Mouse (Mus musculus) megakaryocyte progenitor cell, adult 5-6 weeks (primary cell): Measurements from ENCODE around the gene S1pr5. TPM values are rescaled to one million over a fixed set of nuclear protein-coding genes. Genes with fewer than 3 reads are reported as not detected.
A peak's percentile ranks its signal among the peaks of the same experiment; 100 is the strongest.

Source experiments
- ATAC-seq: replicated peaks from 2 replicates; pipeline ENCODE4 v1.8.0; 2016; ENCODE audit warnings: mild to moderate bottlenecking, moderate TSS enrichment, inconsistent platforms; ENCODE audit not compliant: poor library complexity
- total RNA-seq, 2 experiments: library from RNA; stranded (forward) in 1 of 2; stranded (reverse) in 1 of 2; fragments of 157-497, 149-512 nt in 1 of 2; fragments of 200-1000 nt in 1 of 2; gene quantifications; 2 replicates each; pipeline versions ENCODE4 v1.2.3 to v1.2.4; 2015 to 2017

Gene S1pr5
- total RNA-seq, 2 experiments from 2014 or later, result 0.29 TPM; not detected in 1

DNA sequence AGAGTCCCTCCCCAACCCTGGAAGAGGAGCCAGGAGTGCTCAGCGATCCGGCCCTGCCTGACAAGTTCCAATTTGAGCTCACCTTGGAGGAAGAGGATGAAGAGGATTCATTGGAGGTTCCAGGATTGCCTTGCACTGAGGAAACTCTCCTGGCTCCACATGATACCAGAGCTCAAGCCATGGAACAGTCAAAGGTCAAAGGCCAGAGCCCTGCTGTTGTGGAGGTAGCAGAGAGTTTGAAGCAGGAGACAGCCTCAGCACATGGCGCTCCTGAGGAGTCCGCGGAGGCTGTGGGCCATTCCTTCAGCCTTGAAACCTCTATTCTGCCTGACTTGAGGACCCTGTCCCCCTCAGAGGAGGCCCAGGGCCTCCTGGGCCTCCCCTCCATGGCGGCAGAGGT, 37.4 kb downstream of the S1pr5 start:
- no peak for ATAC-seq

DNA sequence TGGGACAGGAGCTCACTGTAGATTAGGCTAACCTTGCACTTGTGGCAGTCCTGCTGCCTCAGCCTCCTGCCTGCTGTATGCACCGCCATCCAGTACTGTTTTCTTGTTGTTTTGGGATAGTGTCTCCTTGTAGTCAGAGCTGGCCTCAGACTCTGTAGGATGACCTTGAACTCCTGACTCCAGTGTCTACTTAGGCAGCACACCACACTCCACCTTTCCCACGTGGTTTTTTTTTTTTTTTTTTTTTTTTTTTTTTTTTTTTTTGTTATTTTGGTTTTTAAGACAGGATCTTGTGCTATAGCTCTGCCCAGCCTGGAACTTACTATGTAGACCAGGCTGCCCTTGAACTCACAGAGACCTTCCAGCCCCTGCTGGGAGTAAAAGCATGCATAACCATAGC, 39.6 kb downstream of the S1pr5 start:
- no peak for ATAC-seq

DNA sequence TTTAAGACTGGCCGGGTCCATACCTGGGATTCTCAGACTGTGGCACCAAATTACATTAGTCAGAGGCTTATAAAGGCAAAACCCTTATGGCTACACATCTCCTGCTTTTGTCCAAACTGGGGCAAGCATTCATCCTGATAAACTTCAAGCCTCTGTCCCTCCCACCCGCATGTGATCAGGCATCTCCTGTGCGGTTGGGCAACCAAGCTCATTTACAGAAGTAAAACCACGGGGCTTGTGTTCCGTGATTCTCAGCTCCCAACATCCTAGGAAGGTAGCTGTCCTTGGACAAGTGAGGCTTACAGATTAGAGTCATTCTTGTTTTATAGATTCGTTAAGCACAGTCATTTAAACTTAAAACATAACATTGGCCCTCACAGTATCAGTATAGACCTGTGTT, 41.4 kb downstream of the S1pr5 start:
- no peak for ATAC-seq

DNA sequence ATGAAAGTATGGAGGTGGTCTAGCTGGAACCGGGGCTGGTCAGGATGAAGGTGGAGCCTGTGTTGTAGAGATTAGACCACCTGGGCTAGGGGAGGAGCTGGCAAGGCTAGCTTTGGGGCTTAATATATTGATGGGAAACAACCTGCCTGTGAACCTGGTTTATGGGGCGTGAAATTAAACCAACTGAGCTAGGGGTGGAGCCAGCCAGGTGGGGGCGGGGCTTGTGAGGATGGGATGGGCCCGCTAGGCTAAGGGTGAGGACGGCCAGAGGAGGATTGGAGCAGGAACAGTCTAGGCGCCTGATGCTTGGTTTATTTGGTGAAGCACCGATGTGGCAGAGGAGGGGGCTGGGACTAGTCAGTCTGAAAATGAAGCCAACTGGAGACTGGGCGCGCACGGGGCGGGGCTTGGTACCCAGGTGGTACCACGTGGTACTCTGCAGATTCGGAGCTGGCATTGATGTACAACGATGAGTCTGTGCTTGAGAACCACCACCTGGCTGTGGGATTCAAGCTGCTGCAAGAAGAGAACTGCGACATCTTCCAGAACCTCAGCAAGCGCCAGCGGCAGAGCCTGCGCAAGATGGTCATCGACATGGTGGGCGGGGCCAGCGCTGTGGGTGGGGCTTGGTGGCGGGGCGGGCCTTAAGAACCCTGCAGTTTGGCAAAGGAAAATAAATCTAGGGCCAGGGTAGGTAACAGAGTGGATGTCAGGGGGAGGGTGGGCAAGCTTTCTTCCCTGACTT, 43.5 kb downstream of the S1pr5 start:
- ATAC-seq, result no peak

DNA sequence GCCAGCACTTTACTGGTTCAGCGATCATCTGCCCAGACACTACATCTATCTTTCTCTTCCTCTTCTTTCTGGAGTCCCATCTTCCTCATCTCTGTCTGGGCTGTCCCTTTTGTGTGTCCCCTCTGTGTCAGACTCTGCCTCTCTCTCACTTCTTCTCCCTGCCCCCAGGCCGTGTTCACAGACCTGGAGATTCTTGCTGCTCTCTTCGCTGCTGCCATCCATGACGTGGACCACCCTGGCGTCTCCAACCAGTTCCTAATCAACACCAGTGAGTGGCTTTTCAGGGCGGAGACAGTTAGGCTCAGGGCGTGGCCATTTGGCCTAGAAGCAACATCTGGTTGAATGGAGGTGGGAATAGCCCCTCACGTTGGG, 44.1 kb downstream of the S1pr5 start:
- no peak for ATAC-seq

DNA sequence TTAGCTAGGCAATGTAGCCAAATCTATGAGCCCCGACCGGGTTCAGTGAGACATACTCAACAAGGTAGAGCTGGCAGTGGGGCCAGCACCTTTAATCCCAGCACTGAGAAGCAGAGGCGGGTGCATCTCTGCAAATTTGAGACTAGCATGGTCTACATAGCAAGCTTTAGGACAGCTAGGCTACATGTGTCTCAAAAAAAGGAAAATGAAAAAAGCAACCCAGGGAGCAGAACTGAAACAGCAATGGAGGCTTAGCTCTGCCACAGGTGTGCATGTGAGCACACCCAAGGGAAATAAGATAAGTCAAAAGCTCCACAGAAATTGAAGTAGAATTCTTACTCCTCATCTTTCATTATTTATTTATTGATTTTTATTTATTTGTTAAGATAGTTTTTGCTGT, 49.3 kb downstream of the S1pr5 start:
- no peak for ATAC-seq

DNA sequence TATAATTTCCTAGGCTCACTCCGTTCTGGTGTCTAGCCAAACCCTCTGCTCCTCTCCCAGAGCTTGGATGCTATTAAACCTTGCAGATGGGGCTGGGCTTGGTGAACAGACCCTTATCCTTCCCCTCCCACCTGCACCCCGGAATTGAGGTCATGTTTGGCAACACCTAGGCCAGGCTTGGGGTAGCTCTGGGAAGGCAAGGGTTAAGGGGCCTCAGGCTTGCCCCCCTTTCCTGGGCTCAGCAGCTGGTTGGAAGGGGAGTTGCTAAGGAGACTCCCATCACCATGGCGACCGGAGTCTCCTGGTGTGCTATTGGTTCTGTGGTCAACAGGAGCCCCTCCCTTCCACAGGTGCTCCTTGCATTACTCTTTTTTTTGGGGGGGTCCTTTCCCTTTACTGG, 50.3 kb downstream of the S1pr5 start:
- no peak for ATAC-seq

DNA sequence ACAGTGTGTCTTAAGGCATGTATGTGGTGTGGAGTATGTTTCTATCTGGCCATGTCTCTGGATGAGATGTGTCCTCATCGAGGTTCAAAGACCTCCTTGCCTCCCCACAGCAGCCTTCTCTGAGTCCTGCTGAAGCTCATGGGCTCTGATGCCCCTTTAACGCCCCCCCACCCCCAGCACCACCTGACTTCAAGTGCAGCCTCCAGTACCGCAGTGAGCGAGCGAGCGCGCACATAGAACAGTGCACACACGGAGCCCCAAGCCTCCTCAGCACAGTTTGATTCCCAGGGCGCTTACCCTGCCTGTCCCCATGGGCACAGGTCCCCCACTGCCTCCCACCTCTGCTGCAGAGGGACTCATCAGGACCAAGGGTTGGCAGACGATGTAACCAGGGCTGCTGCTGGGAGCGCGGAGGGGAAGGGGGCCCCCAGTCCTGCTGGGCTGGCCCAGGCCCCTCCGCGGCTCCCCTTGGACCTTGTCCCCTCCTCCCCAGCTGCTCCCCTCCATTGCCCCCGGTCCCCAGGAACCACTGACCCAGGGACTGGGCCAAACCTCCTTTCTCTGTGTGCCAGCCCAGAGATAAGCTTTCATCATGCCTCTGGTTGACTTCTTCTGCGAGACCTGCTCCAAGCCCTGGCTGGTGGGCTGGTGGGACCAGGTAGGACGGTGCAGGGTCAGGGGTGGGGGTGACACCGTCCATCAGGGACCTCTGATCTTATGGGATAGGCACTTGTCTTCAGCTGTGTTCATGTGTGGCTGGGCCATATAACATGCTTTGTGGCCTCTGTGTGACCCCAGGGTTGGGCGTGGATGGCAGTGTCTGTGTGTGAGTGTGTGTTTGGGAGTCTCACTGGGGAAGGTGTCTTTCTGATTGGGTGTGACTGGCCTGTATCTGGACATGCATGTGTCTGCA, 51.5 kb downstream of the S1pr5 start:
- ATAC-seq, result no peak

DNA sequence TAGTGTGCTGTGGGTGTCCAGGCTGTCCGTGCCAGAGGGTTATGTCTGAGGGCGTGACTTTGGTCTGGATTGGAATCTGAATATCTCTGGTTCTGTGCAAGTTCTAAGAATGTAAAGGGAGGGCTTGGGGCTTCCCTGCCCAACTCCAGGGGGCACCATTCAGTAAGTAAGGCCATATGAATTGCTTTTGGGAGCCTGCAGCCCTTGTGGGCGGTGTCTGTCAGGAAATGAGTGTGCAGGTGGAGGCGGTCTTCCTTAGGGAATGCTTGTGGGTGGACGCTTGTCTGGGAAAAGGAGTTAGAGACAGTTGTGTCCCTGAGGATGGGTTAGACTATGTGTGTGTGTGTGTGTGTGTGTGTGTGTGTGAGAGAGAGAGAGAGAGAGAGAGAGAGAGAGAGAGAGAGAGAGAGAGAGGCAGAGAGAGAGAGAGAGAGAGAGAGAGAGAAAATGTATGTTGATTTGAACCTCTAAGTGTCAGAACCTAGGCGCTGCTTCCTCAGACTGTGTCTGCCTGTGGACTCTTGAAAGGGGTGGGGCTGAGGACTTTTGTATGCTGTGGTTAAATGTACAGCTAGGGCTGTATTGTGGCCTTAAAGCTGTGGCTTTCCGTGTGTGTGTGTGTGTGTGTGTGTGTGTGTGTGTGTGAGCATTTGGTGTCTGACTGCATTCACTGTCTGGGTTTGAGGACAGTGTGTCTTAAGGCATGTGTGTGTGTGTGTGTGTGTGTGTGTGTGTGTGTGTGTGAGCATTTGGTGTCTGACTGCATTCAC, 52.3 kb downstream of the S1pr5 start:
- ATAC-seq, result peak; percentile 47

DNA sequence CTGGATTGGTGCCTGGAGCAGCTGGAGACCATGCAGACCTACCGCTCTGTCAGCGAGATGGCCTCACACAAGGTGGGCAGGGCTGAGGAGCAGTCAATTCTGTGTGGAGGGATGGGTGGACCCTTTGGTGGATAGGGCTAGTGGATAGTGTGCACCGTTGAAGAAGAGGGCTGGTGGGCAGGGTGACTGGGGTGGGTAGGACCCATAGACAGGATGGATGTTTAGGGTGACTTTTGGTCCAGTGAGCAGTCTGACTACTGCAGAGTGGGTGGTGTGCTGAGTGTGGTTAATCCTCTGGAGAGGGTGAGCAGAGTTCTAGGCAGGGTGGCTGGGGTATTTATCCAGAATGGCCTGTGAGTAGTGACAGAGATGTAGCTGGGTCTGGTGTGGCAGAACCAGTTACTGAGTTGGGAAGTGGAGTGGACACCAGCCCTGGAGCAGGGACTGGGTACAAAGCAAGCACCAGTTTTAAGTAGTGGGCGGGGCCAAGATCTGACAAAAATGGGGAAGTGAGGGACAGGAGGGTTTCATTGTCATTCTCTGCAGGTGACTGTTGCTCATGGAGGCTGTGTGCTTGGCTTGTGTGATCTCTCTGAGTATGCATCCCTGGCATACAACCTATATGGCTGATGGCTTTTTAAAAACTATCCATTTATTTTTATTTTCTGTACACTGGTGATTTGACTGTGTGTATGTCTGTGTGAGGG, 53.3 kb downstream of the S1pr5 start:
- ATAC-seq, result peak; percentile 79

DNA sequence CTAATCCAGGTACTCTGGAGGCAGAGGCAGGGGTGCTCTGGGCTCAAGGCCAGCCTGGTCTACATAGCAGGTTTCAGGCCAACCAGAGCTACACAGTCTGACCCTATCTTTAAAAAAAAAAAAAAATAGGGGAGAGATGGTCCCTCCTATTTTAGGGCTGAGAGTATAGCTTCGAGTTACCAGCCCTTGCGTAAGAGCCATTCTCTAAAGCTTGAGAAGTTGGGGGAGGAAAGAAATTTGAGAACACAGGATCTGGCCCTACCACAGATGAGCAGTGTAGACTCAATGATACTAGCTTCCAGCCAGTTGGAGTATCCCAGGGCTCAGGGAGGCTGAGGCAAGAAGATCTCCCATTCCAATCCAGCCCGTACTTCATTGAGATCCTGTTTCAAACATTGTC, 54.5 kb downstream of the S1pr5 start:
- no peak for ATAC-seq

Other genes with a start within 250 kb of the S1pr5 start
- 42.0 and 48.1 TPM in 2 replicates for gene Mrpl4, start 245.7 kb downstream of the S1pr5 start, total RNA-seq (2015)
- gene Mrpl4, start 245.7 kb downstream of the S1pr5 start, total RNA-seq (2017), result 44.1 and 50.7 TPM in 2 replicates
- gene Icam1, start 232.5 kb downstream of the S1pr5 start, total RNA-seq (2015), result 5.3 and 6.9 TPM in 2 replicates
- 9.2 and 9.8 TPM in 2 replicates for gene Icam1, start 232.5 kb downstream of the S1pr5 start, total RNA-seq (2017)
- 4.5 and 7.8 TPM in 2 replicates for gene Icam4, start 219.1 kb downstream of the S1pr5 start, total RNA-seq (2015)
- 3.7 and 4.0 TPM in 2 replicates for gene Icam4, start 219.1 kb downstream of the S1pr5 start, total RNA-seq (2017)
- gene Icam5, start 216.4 kb downstream of the S1pr5 start, total RNA-seq (2015), result not detected in 2 replicates
- gene Icam5, start 216.4 kb downstream of the S1pr5 start, total RNA-seq (2017), result 0.21 and 0.24 TPM in 2 replicates
- gene Zglp1, start 181.3 kb downstream of the S1pr5 start, total RNA-seq (2015), result 1.6 TPM in 1 of 2 replicates, not detected in the other
- gene Zglp1, start 181.3 kb downstream of the S1pr5 start, total RNA-seq (2017), result 0.96 TPM in 1 of 2 replicates, not detected in the other
- gene Gm49373, start 175.3 kb downstream of the S1pr5 start, total RNA-seq (2015), result 1.0 and 1.9 TPM in 2 replicates
- gene Gm49373, start 175.3 kb downstream of the S1pr5 start, total RNA-seq (2017), result not detected in 2 replicates
- 20.5 and 25.2 TPM in 2 replicates for gene Fdx1l, start 174.8 kb downstream of the S1pr5 start, total RNA-seq (2015)
- gene Fdx1l, start 174.8 kb downstream of the S1pr5 start, total RNA-seq (2017), result 41.5 and 64.8 TPM in 2 replicates
- 64.5 and 66.7 TPM in 2 replicates for gene Gm38431, start 156.4 kb downstream of the S1pr5 start, total RNA-seq (2015)
- gene Gm38431, start 156.4 kb downstream of the S1pr5 start, total RNA-seq (2017), result 4.0 and 4.5 TPM in 2 replicates
- 48.4 and 60.3 TPM in 2 replicates for gene Raver1, start 156.4 kb downstream of the S1pr5 start, total RNA-seq (2015)
- 28.4 and 30.0 TPM in 2 replicates for gene Raver1, start 156.4 kb downstream of the S1pr5 start, total RNA-seq (2017)
- gene Tyk2, start 117.2 kb downstream of the S1pr5 start, total RNA-seq (2015), result 12.0 and 12.5 TPM in 2 replicates
- 16.7 and 17.9 TPM in 2 replicates for gene Tyk2, start 117.2 kb downstream of the S1pr5 start, total RNA-seq (2017)
- 69.7 and 72.1 TPM in 2 replicates for gene Cdc37, start 98.5 kb downstream of the S1pr5 start, total RNA-seq (2015)
- gene Cdc37, start 98.5 kb downstream of the S1pr5 start, total RNA-seq (2017), result 283 and 351 TPM in 2 replicates
- 11.8 and 15.2 TPM in 2 replicates for gene Pde4a, start 82.7 kb downstream of the S1pr5 start, total RNA-seq (2015)
- 4.0 and 5.0 TPM in 2 replicates for gene Pde4a, start 82.7 kb downstream of the S1pr5 start, total RNA-seq (2017)
- 17.2 and 18.3 TPM in 2 replicates for gene Keap1, start 9.1 kb downstream of the S1pr5 start, total RNA-seq (2015)
- gene Keap1, start 9.1 kb downstream of the S1pr5 start, total RNA-seq (2017), result 35.3 and 38.4 TPM in 2 replicates
- gene Atg4d, start 16.9 kb upstream of the S1pr5 start, total RNA-seq (2015), result 3.9 and 5.0 TPM in 2 replicates
- 6.1 and 7.0 TPM in 2 replicates for gene Atg4d, start 16.9 kb upstream of the S1pr5 start, total RNA-seq (2017)
- 33.8 and 38.8 TPM in 2 replicates for gene Kri1, start 39.5 kb upstream of the S1pr5 start, total RNA-seq (2015)
- gene Kri1, start 39.5 kb upstream of the S1pr5 start, total RNA-seq (2017), result 83.1 and 87.6 TPM in 2 replicates
- 24.1 and 24.3 TPM in 2 replicates for gene Cdkn2d, start 43.0 kb upstream of the S1pr5 start, total RNA-seq (2015)
- gene Cdkn2d, start 43.0 kb upstream of the S1pr5 start, total RNA-seq (2017), result 11.2 and 16.1 TPM in 2 replicates
- 0.32 and 0.57 TPM in 2 replicates for gene Ap1m2, start 63.9 kb upstream of the S1pr5 start, total RNA-seq (2015)
- 0.44 and 2.8 TPM in 2 replicates for gene Ap1m2, start 63.9 kb upstream of the S1pr5 start, total RNA-seq (2017)
- gene Slc44a2, start 72.3 kb upstream of the S1pr5 start, total RNA-seq (2015), result 80.9 and 85.5 TPM in 2 replicates
- 66.8 and 68.2 TPM in 2 replicates for gene Slc44a2, start 72.3 kb upstream of the S1pr5 start, total RNA-seq (2017)
- 55.7 and 56.9 TPM in 2 replicates for gene Ilf3, start 119.4 kb upstream of the S1pr5 start, total RNA-seq (2015)
- 97.5 and 100 TPM in 2 replicates for gene Ilf3, start 119.4 kb upstream of the S1pr5 start, total RNA-seq (2017)
- 34.0 and 37.9 TPM in 2 replicates for gene Qtrt1, start 163.4 kb upstream of the S1pr5 start, total RNA-seq (2015)
- 16.0 and 27.9 TPM in 2 replicates for gene Qtrt1, start 163.4 kb upstream of the S1pr5 start, total RNA-seq (2017)
- 63.4 and 64.5 TPM in 2 replicates for gene Dnm2, start 176.5 kb upstream of the S1pr5 start, total RNA-seq (2015)
- 87.0 and 89.9 TPM in 2 replicates for gene Dnm2, start 176.5 kb upstream of the S1pr5 start, total RNA-seq (2017)